Mouse (Mus musculus) bone marrow, adult 2 months (tissue): ENCODE measurements around the gene Ptprn2.

Experiments used
- CTCF ChIP-seq: fragments of 200-500 bp; IDR thresholded peaks from 2 replicates; pipeline ENCODE4 v1.5.1; 2011; ENCODE audit warnings: low read length, control low read depth; ENCODE audit not compliant: control insufficient read depth, insufficient read depth
- POLR2A ChIP-seq: fragments of 200-500 bp; IDR thresholded peaks from 2 replicates; pipeline ENCODE4 v1.6.1; 2011; ENCODE audit warnings: low read depth, mild to moderate bottlenecking, control low read depth, low read length, borderline replicate concordance; ENCODE audit not compliant: control insufficient read depth

- TF ChIP-seq POLR2A (no peak), CTCF (no peak)
These were observed 156.7 kb downstream of the Ptprn2 start for GRCm38 (mm10) chr12:116642191-116642549.
